Comparison of ENCODE assay signal across 14 mouse cellular contexts in the genomic region with DNA sequence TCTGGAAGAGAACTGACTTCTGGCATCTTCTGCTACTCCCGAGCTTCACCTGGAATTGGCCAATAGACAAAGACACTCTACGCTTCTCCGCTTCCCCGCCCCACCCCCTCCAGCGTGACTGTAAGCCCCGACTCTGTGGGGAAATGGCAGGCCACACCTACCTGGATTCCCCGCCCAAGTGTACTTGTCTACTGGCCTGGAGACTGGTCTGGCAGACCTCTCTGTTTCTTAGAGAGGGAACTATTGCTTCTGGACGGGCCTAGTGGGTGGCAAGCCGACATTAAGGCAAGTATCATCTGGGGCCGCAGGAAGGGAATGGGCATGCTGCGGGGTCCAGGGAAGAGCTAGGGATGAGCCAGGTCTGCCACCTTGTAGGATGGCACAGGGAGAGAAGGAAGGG. TPM values are rescaled to one million over a fixed set of nuclear protein-coding genes. Genes with fewer than 3 reads are reported as not detected.
DNase-seq lines count a peak whose midpoint lies in the region; ATAC-seq lines count a peak whose summit lies in the region.
"Had no signal": no experiment of that assay in that cellular context is flagged by ENCODE, and none has a peak within 500 bp of the region (broad histone marks: within the 10 kb centered on the region; RNA-seq: fewer than 3 reads in every experiment).

Unc5cl (plus strand) TSS at position 214 of the 400 bp plus-strand sequence.

- H3K27ac ChIP-seq in limb, embryonic 13.5 days = no peak within 1 kb of the TSS
- no peak within 1 kb of the TSS for H3K27ac ChIP-seq in limb, embryonic 10.5 days
- no peak within 1 kb of the TSS for H3K27ac ChIP-seq in embryonic facial prominence, embryonic 11.5 days (replicated peaks; ENCODE audit: low read depth, low read length)
- H3K27ac ChIP-seq in liver, embryonic 15.5 days (replicated peaks) = peak within 1 kb of the TSS; percentile 69
- H3K27ac ChIP-seq in stomach, embryonic 16.5 days (ENCODE audit: low read length) = peak within 1 kb of the TSS; percentile 47
- no peak within 1 kb of the TSS for H3K27ac ChIP-seq in forebrain, embryonic 16.5 days (ENCODE audit: low read length)
- H3K27ac ChIP-seq: gastrocnemius, adult 2 months; hindbrain, embryonic 13.5 days; macrophage had no signal

- H3K9ac ChIP-seq in limb, embryonic 13.5 days = no peak within 1 kb of the TSS
- H3K9ac ChIP-seq in embryonic facial prominence, embryonic 11.5 days (replicated peaks; ENCODE audit: low read length) = no peak within 1 kb of the TSS
- H3K9ac ChIP-seq in liver, embryonic 15.5 days = peak within 1 kb of the TSS; percentile 48
- H3K9ac ChIP-seq in stomach, embryonic 16.5 days (ENCODE audit: low read length) = peak within 1 kb of the TSS; percentile 55
- H3K9ac ChIP-seq in forebrain, embryonic 16.5 days (replicated peaks; ENCODE audit: low read depth, low read length) = no peak within 1 kb of the TSS
- H3K9ac ChIP-seq: hindbrain, embryonic 13.5 days had no signal

- no peaks in the 10 kb centered on the region for H3K27me3 ChIP-seq in limb, embryonic 13.5 days
- H3K27me3 ChIP-seq in limb, embryonic 10.5 days (ENCODE audit: low read depth, poor library complexity, severe bottlenecking) = peaks cover 3% of the 10 kb centered on the region; the same call in 1 of the 2 replicates
- H3K27me3 ChIP-seq in embryonic facial prominence, embryonic 11.5 days (ENCODE audit: control insufficient read depth, insufficient read depth, low read length) = no peaks in the 10 kb centered on the region
- H3K27me3 ChIP-seq in liver, embryonic 15.5 days = no peaks in the 10 kb centered on the region; the same call in 1 of the 2 replicates
- H3K27me3 ChIP-seq in stomach, embryonic 16.5 days (ENCODE audit: control insufficient read depth, insufficient read depth, low read length) = no peaks in the 10 kb centered on the region
- H3K27me3 ChIP-seq in forebrain, embryonic 16.5 days (replicated peaks; ENCODE audit: control insufficient read depth, insufficient read depth, low read length) = no peaks in the 10 kb centered on the region

- WGBS in limb, embryonic 13.5 days = 65% methylated on average over 11 of the region's 11 CpGs
- 62% methylated on average over 11 of the region's 11 CpGs for WGBS in limb, embryonic 10.5 days
- 54% methylated on average over 11 of the region's 11 CpGs for WGBS in embryonic facial prominence, embryonic 11.5 days
- WGBS in liver, embryonic 15.5 days (ENCODE audit: insufficient replicate concordance) = 39% methylated on average over 11 of the region's 11 CpGs
- WGBS in stomach, embryonic 16.5 days = 48% methylated on average over 11 of the region's 11 CpGs
- 57% methylated on average over 11 of the region's 11 CpGs for WGBS in forebrain, embryonic 16.5 days

- H3K4me2 ChIP-seq in limb, embryonic 13.5 days (replicated peaks) = 0 out of 2 replicates have a peak within 1 kb of the TSS, but pooled peaks have one; percentile 12
- H3K4me2 ChIP-seq in embryonic facial prominence, embryonic 11.5 days (ENCODE audit: low read depth, low read length) = no peak within 1 kb of the TSS
- H3K4me2 ChIP-seq in liver, embryonic 15.5 days = peak within 1 kb of the TSS; percentile 62
- H3K4me2 ChIP-seq in stomach, embryonic 16.5 days (ENCODE audit: low read depth, low read length) = peak within 1 kb of the TSS; percentile 42
- no peak within 1 kb of the TSS for H3K4me2 ChIP-seq in forebrain, embryonic 16.5 days (ENCODE audit: low read length)
- H3K4me2 ChIP-seq: hindbrain, embryonic 13.5 days had no signal

- no peaks in the 10 kb centered on the region for H3K9me3 ChIP-seq in limb, embryonic 13.5 days
- H3K9me3 ChIP-seq in limb, embryonic 10.5 days (replicated peaks) = no peaks in the 10 kb centered on the region
- H3K9me3 ChIP-seq in embryonic facial prominence, embryonic 11.5 days (replicated peaks; ENCODE audit: control insufficient read depth, low read length) = no peaks in the 10 kb centered on the region
- H3K9me3 ChIP-seq in liver, embryonic 15.5 days (replicated peaks) = no peaks in the 10 kb centered on the region
- no peaks in the 10 kb centered on the region for H3K9me3 ChIP-seq in stomach, embryonic 16.5 days (replicated peaks; ENCODE audit: control insufficient read depth, low read length)
- no peaks in the 10 kb centered on the region for H3K9me3 ChIP-seq in forebrain, embryonic 16.5 days (ENCODE audit: control insufficient read depth, low read length)
- H3K9me3 ChIP-seq: hindbrain, embryonic 13.5 days had no signal

- DNase-seq in limb, embryonic 10.5 days (ENCODE audit: low spot score) = no peak
- peak; percentile 9 for DNase-seq in embryonic facial prominence, embryonic 11.5 days (ENCODE audit: low spot score)
- no peak for DNase-seq in urinary bladder, postnatal 36 days (ENCODE audit: low spot score in 2 of 2)
- DNase-seq: embryo, embryonic 11 days; gastrocnemius, adult 2 months; layer of hippocampus, postnatal 36 days; right cerebral cortex, postnatal 4 days had no signal

- ATAC-seq in limb, embryonic 13.5 days (ENCODE audit: low FRiP score, low read depth) = no peak
- ATAC-seq in embryonic facial prominence, embryonic 11.5 days (replicated peaks; ENCODE audit: insufficient number of reproducible peaks, low FRiP score, low TSS enrichment, low read depth) = no peak
- ATAC-seq in liver, embryonic 15.5 days (ENCODE audit: insufficient read depth) = no peak
- ATAC-seq in stomach, embryonic 16.5 days (ENCODE audit: insufficient read depth, low FRiP score) = peak; percentile 63
- no peak for ATAC-seq in cerebellum, adult (ENCODE audit: insufficient number of reproducible peaks, low FRiP score, low TSS enrichment)
- no peak for ATAC-seq in forebrain, embryonic 16.5 days

- no peaks in the 10 kb centered on the region for H3K4me1 ChIP-seq in limb, embryonic 13.5 days
- peaks cover 9% of the 10 kb centered on the region; the same call in 1 of the 2 replicates for H3K4me1 ChIP-seq in limb, embryonic 10.5 days
- no peaks in the 10 kb centered on the region for H3K4me1 ChIP-seq in embryonic facial prominence, embryonic 11.5 days (ENCODE audit: control insufficient read depth, insufficient read depth, low read length)
- peaks cover 78% of the 10 kb centered on the region for H3K4me1 ChIP-seq in liver, embryonic 15.5 days (replicated peaks)
- peaks cover 4% of the 10 kb centered on the region; the same call in 1 of the 2 replicates for H3K4me1 ChIP-seq in stomach, embryonic 16.5 days (ENCODE audit: control insufficient read depth, insufficient read depth, low read length)
- peaks cover 3% of the 10 kb centered on the region; the same call in 1 of the 2 replicates for H3K4me1 ChIP-seq in forebrain, embryonic 16.5 days (replicated peaks; ENCODE audit: control insufficient read depth, insufficient read depth, low read length)

- H3K4me3 ChIP-seq in limb, embryonic 13.5 days = no peak within 1 kb of the TSS
- no peak within 1 kb of the TSS for H3K4me3 ChIP-seq in limb, embryonic 10.5 days
- no peak within 1 kb of the TSS for H3K4me3 ChIP-seq in embryonic facial prominence, embryonic 11.5 days (ENCODE audit: low read depth, low read length)
- H3K4me3 ChIP-seq in liver, embryonic 15.5 days (replicated peaks) = peak within 1 kb of the TSS; percentile 46
- H3K4me3 ChIP-seq in stomach, embryonic 16.5 days (replicated peaks; ENCODE audit: low read length) = peak within 1 kb of the TSS; percentile 30
- no peak within 1 kb of the TSS for H3K4me3 ChIP-seq in forebrain, embryonic 16.5 days (replicated peaks; ENCODE audit: low read length)
- H3K4me3 ChIP-seq: gastrocnemius, adult 2 months; hindbrain, embryonic 13.5 days had no signal

- H3K36me3 ChIP-seq in limb, embryonic 13.5 days = no peaks in the 10 kb centered on the region
- no peaks in the 10 kb centered on the region for H3K36me3 ChIP-seq in limb, embryonic 10.5 days
- no peaks in the 10 kb centered on the region for H3K36me3 ChIP-seq in embryonic facial prominence, embryonic 11.5 days (replicated peaks; ENCODE audit: control insufficient read depth, insufficient read depth, low read depth, low read length)
- peaks cover 2% of the 10 kb centered on the region; the same call in 1 of the 2 replicates for H3K36me3 ChIP-seq in liver, embryonic 15.5 days (replicated peaks)
- H3K36me3 ChIP-seq in stomach, embryonic 16.5 days (ENCODE audit: control insufficient read depth, insufficient read depth, low read length) = no peaks in the 10 kb centered on the region
- no peaks in the 10 kb centered on the region for H3K36me3 ChIP-seq in forebrain, embryonic 16.5 days (ENCODE audit: control insufficient read depth, insufficient read depth)
- H3K36me3 ChIP-seq: hindbrain, embryonic 13.5 days had no signal

RNA-seq across cellular contexts. Expression of gene Unc5cl, which starts in this region (rescaled TPM):
- polyA plus RNA-seq in limb, embryonic 13.5 days (2015; fragmentation: Nextera tagmentation; extraction: Ambion mirVana) = 0.31 and 0.32 TPM in 2 replicates
- polyA plus RNA-seq in limb, embryonic 10.5 days (2016; fragmentation: Nextera tagmentation; extraction: Ambion mirVana) = 0.06 and 0.13 TPM in 2 replicates
- 0.26 and 0.34 TPM in 2 replicates for polyA plus RNA-seq in embryonic facial prominence, embryonic 11.5 days (2014; fragmentation: Nextera tagmentation; extraction: Ambion mirVana)
- polyA plus RNA-seq in liver, embryonic 15.5 days (2015; fragmentation: Nextera tagmentation; extraction: Ambion mirVana) = 4.0 and 5.2 TPM in 2 replicates
- 13.7 and 13.8 TPM in 2 replicates for polyA plus RNA-seq in stomach, embryonic 16.5 days (2015; fragmentation: Nextera tagmentation; extraction: Ambion mirVana)
- polyA plus RNA-seq in forebrain, embryonic 16.5 days (2015; fragmentation: Nextera tagmentation; extraction: Ambion mirVana) = 0.19 TPM in 1 of 2 replicates, not detected in the other
- polyA plus RNA-seq: macrophage had no signal

Comparison
In these comparisons a context has a peak if more than half of its experiments do, and no peak if none do; other contexts are left out.
1. Peak in DNase-seq in embryonic facial prominence, embryonic 11.5 days; RNA of the gene not detected or under 1 TPM.
2. H3K27ac ChIP-seq: peak in liver, embryonic 15.5 days (single experiment) and stomach, embryonic 16.5 days (single experiment); none in limb, embryonic 13.5 days (single experiment), limb, embryonic 10.5 days (single experiment), embryonic facial prominence, embryonic 11.5 days (single experiment) and forebrain, embryonic 16.5 days (single experiment).
3. H3K4me2 ChIP-seq: peak in limb, embryonic 13.5 days (single experiment), liver, embryonic 15.5 days (single experiment) and stomach, embryonic 16.5 days (single experiment); none in embryonic facial prominence, embryonic 11.5 days (single experiment) and forebrain, embryonic 16.5 days (single experiment).
4. H3K4me3 ChIP-seq: peak in liver, embryonic 15.5 days (single experiment) and stomach, embryonic 16.5 days (single experiment); none in limb, embryonic 13.5 days (single experiment), limb, embryonic 10.5 days (single experiment), embryonic facial prominence, embryonic 11.5 days (single experiment) and forebrain, embryonic 16.5 days (single experiment).
5. H3K9ac ChIP-seq: peak in liver, embryonic 15.5 days (single experiment) and stomach, embryonic 16.5 days (single experiment); none in limb, embryonic 13.5 days (single experiment), embryonic facial prominence, embryonic 11.5 days (single experiment) and forebrain, embryonic 16.5 days (single experiment).